Mouse (Mus musculus): ENCODE results near the gene Wdr62. TPM values are rescaled to one million over a fixed set of nuclear protein-coding genes. Genes with fewer than 3 reads are reported as not detected.
A peak's percentile ranks its signal among the peaks of the same experiment; 100 is the strongest.

Wdr62 gene
- polyA plus RNA-seq, 1 experiment from 2014 or later = 11.4 TPM

- no peaks in the 10 kb centered on the region for H3K9me3 ChIP-seq
- DNase-seq (ENCODE audit: low spot score) = peak; percentile 87
- H3K36me3 ChIP-seq = peaks cover 39% of the 10 kb centered on the region
- peaks cover 21% of the 10 kb centered on the region for H3K4me1 ChIP-seq
- 4% methylated on average over 24 of the region's 24 CpGs for WGBS
- H3K27me3 ChIP-seq (ENCODE audit: insufficient read depth, poor library complexity, severe bottlenecking) = no peaks in the 10 kb centered on the region
- H3K4me3 ChIP-seq = peak overlapping the region; percentile 80
- H3K27ac ChIP-seq = peak overlapping the region; percentile 91
Observed at GRCm38 (mm10) chr7:30232631-30233148, 47.5 kb downstream of the Wdr62 start.

- peak within 1 kb of the TSS; percentile 80 for H3K4me3 ChIP-seq
- no peaks in the 10 kb centered on the region for H3K9me3 ChIP-seq
- peak within 1 kb of the TSS; percentile 91 for H3K27ac ChIP-seq
- peaks cover 48% of the 10 kb centered on the region for H3K36me3 ChIP-seq
- H3K27me3 ChIP-seq (ENCODE audit: insufficient read depth, poor library complexity, severe bottlenecking) = no peaks in the 10 kb centered on the region
- DNase-seq (ENCODE audit: low spot score) = peak; percentile 99
- peaks cover 21% of the 10 kb centered on the region for H3K4me1 ChIP-seq
- under 1% methylated on average over 67 of the region's 67 CpGs for WGBS
Observed at GRCm38 (mm10) chr7:30231669-30232454, 48.4 kb downstream of the Wdr62 start, which contains the start of the genes Polr2i and Tbcb. Gene Polr2i, plus strand, starts transcription at chr7:30231948. Gene Tbcb, minus strand, starts transcription at chr7:30232272.

- H3K27ac ChIP-seq = peak overlapping the region; percentile 91
- under 1% methylated on average over 16 of the region's 16 CpGs for WGBS
- H3K4me3 ChIP-seq = peak overlapping the region; percentile 80
- peaks cover 53% of the 10 kb centered on the region for H3K36me3 ChIP-seq
- H3K27me3 ChIP-seq (ENCODE audit: insufficient read depth, poor library complexity, severe bottlenecking) = no peaks in the 10 kb centered on the region
- DNase-seq (ENCODE audit: low spot score) = no peak
- no peaks in the 10 kb centered on the region for H3K9me3 ChIP-seq
- peaks cover 21% of the 10 kb centered on the region for H3K4me1 ChIP-seq
Observed at GRCm38 (mm10) chr7:30231328-30231668, 48.9 kb downstream of the Wdr62 start.

- Histone ChIP-seq H3K36me3 (peaks cover 65% of the 10 kb centered on the region), H3K27ac (no peak overlapping the region), H3K9me3 (no peaks in the 10 kb centered on the region; the same call in 1 of the 2 replicates), H3K27me3 (ENCODE audit: insufficient read depth, poor library complexity, severe bottlenecking) (no peaks in the 10 kb centered on the region), H3K4me3 (no peak overlapping the region), H3K4me1 (peaks cover 8% of the 10 kb centered on the region; the same call in 1 of the 2 replicates)
- 92% methylated on average over 12 of the region's 12 CpGs for WGBS
- DNase-seq (ENCODE audit: low spot score) = no peak
Observed at GRCm38 (mm10) chr7:30224206-30224605, 56.0 kb downstream of the Wdr62 start.

- Histone ChIP-seq H3K27me3 (ENCODE audit: insufficient read depth, poor library complexity, severe bottlenecking) (no peaks in the 10 kb centered on the region), H3K4me1 (peaks cover 12% of the 10 kb centered on the region; the same call in 1 of the 2 replicates), H3K4me3 (no peak overlapping the region), H3K36me3 (peaks cover 49% of the 10 kb centered on the region), H3K27ac (no peak overlapping the region), H3K9me3 (no peaks in the 10 kb centered on the region; the same call in 1 of the 2 replicates)
- no peak for DNase-seq (ENCODE audit: low spot score)
- WGBS = 84% methylated on average over 5 of the region's 5 CpGs
Observed at GRCm38 (mm10) chr7:30222205-30222604, 58.0 kb downstream of the Wdr62 start.

- no peak for DNase-seq (ENCODE audit: low spot score)
Observed at GRCm38 (mm10) chr7:30221433-30221832, 58.8 kb downstream of the Wdr62 start.

GRCm38 (mm10) chr7:30220008-30220356, 60.2 kb downstream of the Wdr62 start:
- H3K9me3 ChIP-seq = no peaks in the 10 kb centered on the region; the same call in 1 of the 2 replicates
- peaks cover 15% of the 10 kb centered on the region; the same call in 1 of the 2 replicates for H3K4me1 ChIP-seq
- DNase-seq (ENCODE audit: low spot score) = no peak
- peak overlapping the region; percentile 67 for H3K4me3 ChIP-seq
- 18% methylated on average over 11 of the region's 11 CpGs for WGBS
- H3K27me3 ChIP-seq (ENCODE audit: insufficient read depth, poor library complexity, severe bottlenecking) = no peaks in the 10 kb centered on the region
- H3K27ac ChIP-seq = peak overlapping the region; percentile 89
- H3K36me3 ChIP-seq = peaks cover 28% of the 10 kb centered on the region

More at GRCm38 (mm10) chr7:30221433-30221832, 58.8 kb downstream of the Wdr62 start:
- no peak overlapping the region for H3K4me3 ChIP-seq
- WGBS = 83% methylated on average over 3 of the region's 3 CpGs
- peaks cover 15% of the 10 kb centered on the region; the same call in 1 of the 2 replicates for H3K4me1 ChIP-seq
- no peak overlapping the region for H3K27ac ChIP-seq
- H3K36me3 ChIP-seq = peaks cover 41% of the 10 kb centered on the region
- no peaks in the 10 kb centered on the region for H3K27me3 ChIP-seq (ENCODE audit: insufficient read depth, poor library complexity, severe bottlenecking)
- no peaks in the 10 kb centered on the region; the same call in 1 of the 2 replicates for H3K9me3 ChIP-seq

GRCm38 (mm10) chr7:30219293-30220007, 60.8 kb downstream of the Wdr62 start:
- H3K9me3 ChIP-seq = no peaks in the 10 kb centered on the region; the same call in 1 of the 2 replicates
- H3K4me1 ChIP-seq = peaks cover 15% of the 10 kb centered on the region; the same call in 1 of the 2 replicates
- H3K4me3 ChIP-seq = peak overlapping the region; percentile 67
- DNase-seq (ENCODE audit: low spot score) = peak; percentile 83
- 3% methylated on average over 16 of the region's 16 CpGs for WGBS
- H3K27me3 ChIP-seq (ENCODE audit: insufficient read depth, poor library complexity, severe bottlenecking) = no peaks in the 10 kb centered on the region
- peaks cover 23% of the 10 kb centered on the region for H3K36me3 ChIP-seq
- H3K27ac ChIP-seq = peak overlapping the region; percentile 89

- 74% methylated on average over 2 of the region's 2 CpGs for WGBS
- Histone ChIP-seq H3K27me3 (ENCODE audit: insufficient read depth, poor library complexity, severe bottlenecking) (no peaks in the 10 kb centered on the region), H3K4me3 (no peak overlapping the region), H3K4me1 (peaks cover 15% of the 10 kb centered on the region; the same call in 1 of the 2 replicates), H3K9me3 (no peaks in the 10 kb centered on the region), H3K27ac (no peak overlapping the region), H3K36me3 (peaks cover 2% of the 10 kb centered on the region; the same call in 1 of the 2 replicates)
- DNase-seq (ENCODE audit: low spot score) = no peak
Observed at GRCm38 (mm10) chr7:30217277-30217676, 62.9 kb downstream of the Wdr62 start.

- peak overlapping the region; percentile 56; the same call in 1 of the 2 replicates for H3K27ac ChIP-seq
Observed at GRCm38 (mm10) chr7:30216723-30217151, 63.5 kb downstream of the Wdr62 start.

GRCm38 (mm10) chr7:30215875-30216274, 64.3 kb downstream of the Wdr62 start:
- WGBS = 92% methylated on average over 3 of the region's 3 CpGs
- DNase-seq (ENCODE audit: low spot score) = no peak

More at GRCm38 (mm10) chr7:30216723-30217151, 63.5 kb downstream of the Wdr62 start:
- no peaks in the 10 kb centered on the region for H3K27me3 ChIP-seq (ENCODE audit: insufficient read depth, poor library complexity, severe bottlenecking)
- WGBS = 2% methylated on average over 16 of the region's 16 CpGs
- H3K4me3 ChIP-seq = peak overlapping the region; percentile 36
- H3K9me3 ChIP-seq = no peaks in the 10 kb centered on the region
- peaks cover 15% of the 10 kb centered on the region; the same call in 1 of the 2 replicates for H3K4me1 ChIP-seq
- DNase-seq (ENCODE audit: low spot score) = peak; percentile 95
- H3K36me3 ChIP-seq = no peaks in the 10 kb centered on the region

GRCm38 (mm10) chr7:30213881-30214280, 66.3 kb downstream of the Wdr62 start:
- Histone ChIP-seq H3K4me3 (no peak overlapping the region), H3K27me3 (ENCODE audit: insufficient read depth, poor library complexity, severe bottlenecking) (no peaks in the 10 kb centered on the region), H3K27ac (no peak overlapping the region), H3K4me1 (0 out of 2 replicates have a peak, but pooled peaks cover 4% of the 10 kb centered on the region), H3K9me3 (no peaks in the 10 kb centered on the region), H3K36me3 (no peaks in the 10 kb centered on the region)
- no peak for DNase-seq (ENCODE audit: low spot score)
- 81% methylated on average over 3 of the region's 3 CpGs for WGBS

More at GRCm38 (mm10) chr7:30215875-30216274, 64.3 kb downstream of the Wdr62 start:
- Histone ChIP-seq H3K9me3 (no peaks in the 10 kb centered on the region), H3K27ac (no peak overlapping the region), H3K4me3 (no peak overlapping the region), H3K36me3 (no peaks in the 10 kb centered on the region), H3K27me3 (ENCODE audit: insufficient read depth, poor library complexity, severe bottlenecking) (no peaks in the 10 kb centered on the region), H3K4me1 (peaks cover 15% of the 10 kb centered on the region; the same call in 1 of the 2 replicates)

Measured in heart, embryonic 10.5 days (tissue).